Mouse (Mus musculus) adrenal gland, adult 2 months (tissue): Measurements from ENCODE around the gene Pcbd2. TPM values are rescaled to one million over a fixed set of nuclear protein-coding genes. Genes with fewer than 3 reads are reported as not detected.

ENCODE experiments used
- DNase-seq: peaks from one replicate; pipeline ENCODE4 v3.0.0; 2021
- polyA plus RNA-seq: library from polyadenylated mRNA; depleted of rRNA; stranded (reverse); fragments of >200 nt; gene quantifications from 2 replicates; pipeline ENCODE4 v1.2.3, GENCODE M21; 2012; rRNA removed
- total RNA-seq, 2 experiments: library from RNA; stranded (reverse); gene quantifications; 2 replicates each; pipeline ENCODE4 v1.2.3; 2021

The Pcbd2 gene
- total and polyA plus RNA-seq, 3 experiments, result 16.1 to 81.6 (median 73.8) TPM

- peak; percentile 15 for DNase-seq
Measured at GRCm38 (mm10) chr13:55826008-55826671, 99.0 kb downstream of the Pcbd2 start.

Other genes with a start within 250 kb of the Pcbd2 start
- gene Dbn1, start 239.3 kb upstream of the Pcbd2 start, total RNA-seq, result 10 to 100 TPM; 12.6 to 25.9 TPM
- gene Dbn1, start 239.3 kb upstream of the Pcbd2 start, polyA plus RNA-seq, result 41.5 and 44.1 TPM in 2 replicates
- gene Pdlim7, start 213.7 kb upstream of the Pcbd2 start, total RNA-seq, result 10 to 100 TPM; 15.2 to 19.5 TPM
- gene Pdlim7, start 213.7 kb upstream of the Pcbd2 start, polyA plus RNA-seq, result 45.2 and 52.4 TPM in 2 replicates
- 1 to 10 TPM; 3.8 to 4.9 TPM for gene Dok3, start 198.1 kb upstream of the Pcbd2 start, total RNA-seq
- gene Dok3, start 198.1 kb upstream of the Pcbd2 start, polyA plus RNA-seq, result 11.8 and 13.9 TPM in 2 replicates
- 10 to 100 TPM; 44.6 to 53.4 TPM for gene Ddx41, start 190.7 kb upstream of the Pcbd2 start, total RNA-seq
- 56.6 and 57.3 TPM in 2 replicates for gene Ddx41, start 190.7 kb upstream of the Pcbd2 start, polyA plus RNA-seq
- gene Fam193b, start 156.2 kb upstream of the Pcbd2 start, total RNA-seq, result 10 to 100 TPM; 32.0 to 41.2 TPM
- 99.6 and 110 TPM in 2 replicates for gene Fam193b, start 156.2 kb upstream of the Pcbd2 start, polyA plus RNA-seq
- gene Tmed9, start 153.6 kb upstream of the Pcbd2 start, total RNA-seq, result 100 to 1,000 TPM; 127 to 184 TPM
- gene Tmed9, start 153.6 kb upstream of the Pcbd2 start, polyA plus RNA-seq, result 54.9 and 71.9 TPM in 2 replicates
- 10 to 100 TPM; 13.0 to 13.7 TPM for gene B4galt7, start 127.5 kb upstream of the Pcbd2 start, total RNA-seq
- gene B4galt7, start 127.5 kb upstream of the Pcbd2 start, polyA plus RNA-seq, result 20.9 and 22.7 TPM in 2 replicates
- gene Caml, start 104.4 kb upstream of the Pcbd2 start, total RNA-seq, result 10 to 100 TPM; 30.9 to 32.4 TPM
- gene Caml, start 104.4 kb upstream of the Pcbd2 start, polyA plus RNA-seq, result 12.9 and 13.2 TPM in 2 replicates
- gene Ddx46, start 92.3 kb upstream of the Pcbd2 start, total RNA-seq, result 10 to 100 TPM; 33.6 to 40.4 TPM
- 6.8 and 9.1 TPM in 2 replicates for gene Ddx46, start 92.3 kb upstream of the Pcbd2 start, polyA plus RNA-seq
- gene B230219D22Rik, start 34.2 kb upstream of the Pcbd2 start, total RNA-seq, result 10 to 100 TPM; 51.3 to 61.4 TPM
- gene B230219D22Rik, start 34.2 kb upstream of the Pcbd2 start, polyA plus RNA-seq, result 16.5 and 19.5 TPM in 2 replicates
- gene Txndc15, start 12.7 kb upstream of the Pcbd2 start, total RNA-seq, result 10 to 100 TPM; 53.5 to 81.2 TPM
- gene Txndc15, start 12.7 kb upstream of the Pcbd2 start, polyA plus RNA-seq, result 72.3 and 73.9 TPM in 2 replicates
- under 1 TPM in 1 of 2 experiments, not detected in 1; 0.45 TPM for gene Catsper3, start 57.2 kb downstream of the Pcbd2 start, total RNA-seq
- gene Catsper3, start 57.2 kb downstream of the Pcbd2 start, polyA plus RNA-seq, result 0.10 and 0.17 TPM in 2 replicates
- gene Pitx1, start 108.8 kb downstream of the Pcbd2 start, total RNA-seq, result not detected
- gene Pitx1, start 108.8 kb downstream of the Pcbd2 start, polyA plus RNA-seq, result 0.07 TPM in 1 of 2 replicates, not detected in the other